Mouse (Mus musculus): ENCODE results near the gene Tmem251. TPM values are rescaled to one million over a fixed set of nuclear protein-coding genes. Genes with fewer than 3 reads are reported as not detected.

Gene Tmem251
- total RNA-seq, 2 experiments from 2014 or later, result 4.8 to 5.5 TPM

- DNase-seq, result peak; percentile 55 to 58
- intact Hi-C loops (cut with DNase I), result loop anchor here (1.0 to 5.0 kb wide), 3 partner anchors 129 to 211 kb away; no protein-coding TSS in a partner anchor
Observed at GRCm38 (mm10) chr12:102708220-102708619, 35.3 kb upstream of the Tmem251 start.

- intact Hi-C loops (cut with DNase I), result loop anchor here (5.0 kb wide), 2 partner anchors 188 to 213 kb away; no protein-coding TSS in a partner anchor
- DNase-seq, result no peak
Observed at GRCm38 (mm10) chr12:102709896-102710295, 33.7 kb upstream of the Tmem251 start.

- intact Hi-C loops (cut with DNase I), result no loop called here
- DNase-seq, result no peak
Observed at GRCm38 (mm10) chr12:102710851-102711375, 32.6 kb upstream of the Tmem251 start.

DNA sequence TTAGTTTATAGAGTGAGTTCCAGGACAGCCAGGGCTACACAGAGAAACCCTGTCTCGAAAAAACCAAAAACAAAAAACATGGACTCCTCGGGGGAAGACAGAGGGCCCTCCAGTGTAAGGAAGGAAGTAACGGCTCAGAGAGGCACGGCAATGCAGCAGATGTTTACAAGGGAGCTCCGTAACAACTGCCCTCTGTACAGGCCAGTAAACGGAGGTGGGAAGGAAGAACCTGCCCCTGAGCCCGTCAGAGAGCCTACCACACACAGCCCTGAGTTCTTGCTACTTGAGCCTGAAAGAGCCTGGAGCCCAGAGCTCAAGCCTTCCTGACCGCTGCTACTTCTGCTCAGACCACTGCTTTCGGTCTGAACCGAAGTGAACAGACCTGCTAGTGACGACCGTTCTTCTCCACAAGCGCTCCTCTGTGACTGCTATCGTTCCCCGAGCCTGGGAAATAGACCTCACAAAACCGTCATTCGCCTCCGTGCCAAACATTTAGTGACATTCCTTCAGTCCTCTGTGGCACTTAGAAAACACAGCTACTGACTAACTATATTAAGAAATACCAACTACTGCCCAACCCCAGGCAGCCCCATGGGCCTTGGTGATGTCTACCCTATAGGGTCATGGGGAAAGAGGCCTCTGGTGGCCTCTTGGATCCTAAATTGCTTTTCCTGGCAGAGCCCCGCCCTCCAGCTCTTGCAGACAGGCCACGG, 30.3 kb upstream of the Tmem251 start:
- intact Hi-C loops (cut with DNase I), result no loop called here
- DNase-seq, result no peak

- DNase-seq, result no peak
- intact Hi-C loops (cut with DNase I), result no loop called here
Observed at GRCm38 (mm10) chr12:102714116-102714515, 29.4 kb upstream of the Tmem251 start.

DNA sequence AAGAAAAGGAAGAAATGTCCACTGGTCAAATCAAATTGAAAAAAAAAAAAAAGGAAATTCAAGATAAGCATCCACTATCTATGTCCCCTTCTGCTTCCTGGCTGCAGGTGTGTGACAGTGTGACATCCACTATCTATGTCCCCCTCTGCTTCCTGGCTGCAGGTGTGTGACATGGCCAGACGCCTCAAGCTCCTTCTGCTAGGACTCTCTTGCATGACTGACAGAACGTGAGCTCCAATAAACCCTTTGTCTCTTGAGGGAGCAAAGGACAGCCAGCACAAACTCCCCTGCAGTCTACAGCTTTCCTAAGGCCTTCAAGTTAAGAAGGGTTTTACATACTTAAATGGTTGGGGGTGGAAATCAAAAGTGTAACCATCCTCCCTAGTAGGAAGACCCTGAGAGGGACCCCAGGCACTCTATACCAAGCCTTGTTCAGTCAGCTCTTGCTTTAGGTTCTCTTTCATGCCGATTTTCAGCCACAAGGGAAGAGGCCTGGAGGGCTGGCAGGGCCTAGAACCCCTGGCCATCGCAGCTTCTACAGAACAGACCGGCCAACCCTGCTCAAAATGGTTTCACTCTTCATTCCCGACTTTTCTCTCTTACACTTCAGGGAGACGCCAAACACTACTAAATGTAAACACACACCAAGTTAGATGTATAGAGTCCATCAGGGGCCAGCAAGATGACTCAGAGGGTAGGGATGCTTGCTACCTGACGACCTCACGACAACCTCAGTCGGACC, 28.7 kb upstream of the Tmem251 start:
- intact Hi-C loops (cut with DNase I), result no loop called here
- DNase-seq, result no peak

DNA sequence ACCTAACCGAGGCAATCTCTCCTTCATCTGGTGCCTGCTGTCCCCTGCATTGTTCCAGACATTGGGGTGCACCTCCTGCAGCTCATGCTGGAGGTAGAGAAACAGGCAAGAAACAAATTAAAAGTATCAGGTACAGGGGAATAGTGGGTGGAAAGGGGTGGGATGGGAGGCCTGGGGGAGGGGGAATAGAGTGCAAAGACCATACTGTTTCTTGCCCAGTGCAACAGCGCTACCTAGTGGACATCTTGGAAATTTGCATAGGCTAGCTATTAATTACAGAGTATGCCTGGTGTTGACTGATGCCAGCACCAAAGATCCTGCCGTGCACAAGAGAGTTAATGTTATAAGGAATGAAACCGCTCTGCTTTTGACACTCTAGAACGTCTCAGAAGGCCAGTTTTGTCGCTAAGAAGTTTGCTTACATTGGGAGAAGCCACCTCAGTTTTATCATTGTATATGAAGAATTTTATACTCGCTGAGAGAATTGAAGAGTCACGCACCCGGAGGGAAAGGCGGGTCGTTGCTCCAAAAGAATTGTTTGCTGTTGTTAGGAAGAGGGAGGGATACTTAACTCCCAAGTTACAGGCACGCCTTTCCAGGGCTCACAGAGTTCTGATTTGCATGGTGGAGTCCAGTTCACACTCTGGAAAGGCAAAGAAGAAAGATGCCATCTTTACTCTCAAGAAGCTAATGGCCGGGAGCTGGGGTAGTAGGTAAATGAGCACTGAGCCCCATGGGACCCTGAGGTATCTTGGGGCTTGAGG, 23.8 kb upstream of the Tmem251 start:
- intact Hi-C loops (cut with DNase I), result loop anchor here (1.0 kb wide), 1 partner anchor 140 kb away; no protein-coding TSS in a partner anchor
- DNase-seq, result peak; percentile 40 to 75

- intact Hi-C loops (cut with DNase I), result no loop called here
- DNase-seq, result no peak
Observed at GRCm38 (mm10) chr12:102722451-102722850, 21.1 kb upstream of the Tmem251 start.

GRCm38 (mm10) chr12:102722966-102723365, 20.6 kb upstream of the Tmem251 start:
- no peak for DNase-seq
- intact Hi-C loops (cut with DNase I), result no loop called here

GRCm38 (mm10) chr12:102723861-102724260, 19.7 kb upstream of the Tmem251 start:
- intact Hi-C loops (cut with DNase I), result no loop called here
- no peak for DNase-seq

- intact Hi-C loops (cut with DNase I), result no loop called here
- DNase-seq, result no peak
Observed at GRCm38 (mm10) chr12:102725146-102725545, 18.4 kb upstream of the Tmem251 start.

- no peak for DNase-seq
- intact Hi-C loops (cut with DNase I), result no loop called here
Observed at GRCm38 (mm10) chr12:102725761-102726175, 17.8 kb upstream of the Tmem251 start.

DNA sequence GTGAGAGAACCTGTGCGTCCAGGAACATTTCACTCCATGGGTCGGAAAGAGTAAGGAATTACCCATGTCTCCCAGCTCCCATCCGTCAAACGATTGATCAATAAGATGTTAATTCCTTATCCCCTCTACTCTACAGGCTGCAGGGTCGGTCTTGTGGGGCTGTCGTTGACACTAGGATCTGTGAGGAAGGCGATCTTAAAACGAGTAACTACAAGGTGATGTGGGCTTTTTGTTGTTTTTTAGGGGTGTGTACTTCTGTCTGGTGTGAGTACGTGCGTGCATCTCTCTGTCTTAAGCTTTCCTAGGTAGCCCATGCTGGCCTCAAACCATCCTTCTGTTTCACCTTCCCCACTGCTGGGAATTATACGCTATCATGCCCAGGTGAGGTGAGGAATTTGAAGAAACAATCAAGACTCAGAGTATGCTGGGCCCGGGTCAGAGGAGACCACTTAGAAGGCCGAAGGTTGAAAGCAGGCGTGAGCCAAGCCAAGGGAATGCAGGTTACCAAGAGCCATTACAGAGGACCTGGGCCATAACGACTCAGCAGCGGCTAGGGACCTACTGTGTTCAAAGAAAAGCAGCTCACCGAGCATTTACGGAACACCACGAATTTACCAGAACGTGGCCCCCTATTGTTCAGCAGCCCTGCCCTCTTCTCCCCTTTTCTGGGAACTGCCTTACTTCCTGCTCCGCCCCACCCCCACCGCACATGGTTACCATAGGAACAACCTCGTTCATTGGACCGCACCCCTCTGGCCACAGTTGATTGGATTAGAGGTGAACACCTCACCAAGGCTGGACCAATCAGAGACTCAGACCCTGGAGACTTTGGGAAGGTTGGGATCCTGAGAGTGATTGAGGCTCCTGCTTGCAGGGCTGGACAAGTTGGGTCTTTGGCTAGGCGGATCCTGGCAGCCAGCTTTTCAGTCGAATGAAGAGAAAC, 13.4 kb upstream of the Tmem251 start:
- intact Hi-C loops (cut with DNase I), result loop anchor here (5.0 kb wide), 1 partner anchor 208 kb away; no protein-coding TSS in a partner anchor
- DNase-seq, result peak; percentile 34 to 48

GRCm38 (mm10) chr12:102730798-102731619, 12.6 kb upstream of the Tmem251 start:
- intact Hi-C loops (cut with DNase I), result loop anchor here (5.0 kb wide), 1 partner anchor 209 kb away; no protein-coding TSS in a partner anchor
- no peak for DNase-seq

- intact Hi-C loops (cut with DNase I), result loop anchor here (1.0 to 5.0 kb wide), 2 partner anchors 28 to 211 kb away; no protein-coding TSS in a partner anchor
Observed at GRCm38 (mm10) chr12:102733381-102733780, 10.2 kb upstream of the Tmem251 start.

DNA sequence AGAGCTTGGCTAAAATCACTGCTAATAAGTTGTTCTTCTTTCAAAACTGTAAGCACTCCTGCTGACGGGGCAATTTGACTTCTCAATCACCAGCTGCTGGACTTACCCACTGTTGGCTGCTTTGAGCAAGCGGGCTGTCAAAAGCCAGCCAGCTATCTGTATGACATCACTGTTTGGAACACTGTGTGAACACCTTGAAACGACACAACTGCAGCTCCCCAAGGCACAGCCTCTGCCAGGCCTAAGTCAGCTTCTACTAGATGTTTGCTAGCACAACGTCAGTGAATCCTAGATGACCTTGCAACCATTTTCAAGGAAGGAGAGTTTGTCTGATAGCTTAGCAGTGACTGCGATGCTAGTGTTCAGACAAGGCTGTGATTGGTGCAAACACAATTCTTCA, 4.5 kb upstream of the Tmem251 start:
- peak in 1 of 2 experiments; percentile 35 for DNase-seq
- intact Hi-C loops (cut with DNase I), result no loop called here

More at GRCm38 (mm10) chr12:102733381-102733780, 10.2 kb upstream of the Tmem251 start:
- peak; percentile 59 to 80 for DNase-seq

GRCm38 (mm10) chr12:102740285-102740684, 3.3 kb upstream of the Tmem251 start:
- no peak for DNase-seq
- intact Hi-C loops (cut with DNase I), result loop anchor here (1.0 to 5.0 kb wide), 2 partner anchors 137 to 325 kb away; partner anchors contain the start of gene Btbd7

- no peak for DNase-seq
- intact Hi-C loops (cut with DNase I), result loop anchor here (5.0 kb wide), 1 partner anchor 135 kb away; the partner anchor contains the start of gene Btbd7
Observed at GRCm38 (mm10) chr12:102742056-102742455, 1.5 kb upstream of the Tmem251 start.

All from heart, postnatal 10 days (tissue).